Mouse (Mus musculus): ENCODE results near the gene Rtkn. TPM values are rescaled to one million over a fixed set of nuclear protein-coding genes. Genes with fewer than 3 reads are reported as not detected.

Rtkn gene
- polyA plus RNA-seq, 1 experiment from 2014 or later = 20.7 TPM

DNA sequence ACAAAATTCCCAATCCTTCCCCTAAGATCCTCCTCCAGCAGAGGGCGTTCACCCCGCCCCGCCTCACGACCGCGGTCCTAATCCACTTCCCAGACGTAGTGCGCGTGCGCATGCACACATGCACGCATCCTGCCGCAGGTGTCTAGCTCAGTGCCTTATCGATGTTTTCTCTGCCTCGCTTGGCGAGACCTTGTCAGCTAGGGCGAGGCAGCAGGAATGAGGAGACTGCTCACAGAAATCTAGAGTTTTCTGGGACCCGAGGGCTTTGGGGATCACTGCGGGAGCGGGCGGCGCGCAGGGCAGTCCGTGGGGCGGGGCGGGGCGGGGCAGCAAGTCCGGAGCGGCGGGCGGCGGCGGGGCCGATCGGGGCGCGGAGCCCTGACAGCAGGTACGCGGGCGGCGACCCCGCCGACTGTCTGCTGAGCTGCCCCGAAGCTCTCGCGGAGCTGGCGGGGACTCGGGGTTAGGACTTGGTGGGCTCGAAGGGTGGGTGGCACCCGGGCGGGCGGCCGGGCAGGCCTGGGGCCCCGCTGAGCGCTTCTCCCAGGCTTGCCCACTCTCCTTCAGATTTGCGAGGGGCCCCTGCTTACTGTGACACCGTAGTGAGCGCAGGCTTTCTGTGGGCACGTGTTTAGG, 30.5 kb downstream of the Rtkn start, which contains the start of gene Dctn1:
TSS of gene Dctn1 (plus strand) at position 314 of the 636 bp plus-strand sequence.
- Histone ChIP-seq H3K9ac (peak within 1 kb of the TSS; percentile 90), H3K27me3 (peaks cover 29% of the 10 kb centered on the region), H3K4me1 (replicated peaks) (peaks cover 67% of the 10 kb centered on the region), H3K36me3 (no peaks in the 10 kb centered on the region), H3K9me3 (no peaks in the 10 kb centered on the region), H3K4me3 (peak within 1 kb of the TSS; percentile 85), H3K4me2 (peak within 1 kb of the TSS; percentile 88), H3K27ac (replicated peaks) (peak within 1 kb of the TSS; percentile 93)
- ATAC-seq (ENCODE audit: low read depth) = peak; percentile 84
- WGBS = under 1% methylated on average over 53 of the region's 58 CpGs

DNA sequence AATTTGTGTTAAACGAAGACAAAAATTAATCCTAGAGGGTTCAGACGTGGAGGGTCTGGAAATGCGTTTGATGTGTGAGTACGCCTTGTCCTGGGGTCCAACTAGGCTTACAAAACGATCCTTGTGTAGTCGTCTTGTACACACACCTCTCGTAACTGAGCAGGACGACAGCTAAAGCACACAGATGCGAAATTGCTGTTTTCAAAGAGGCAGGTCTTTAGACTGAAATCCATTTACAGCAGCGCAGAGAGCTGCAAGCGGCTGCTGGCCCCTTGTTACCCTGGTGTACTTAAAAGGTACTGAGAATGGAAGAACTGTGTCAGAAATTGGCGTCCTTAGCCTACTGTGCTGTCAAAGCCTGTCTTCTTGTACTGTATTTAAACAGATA, 31.0 kb downstream of the Rtkn start:
- peak overlapping the region; percentile 88 for H3K4me2 ChIP-seq
- H3K27ac ChIP-seq (replicated peaks) = peak overlapping the region; percentile 93
- H3K4me1 ChIP-seq (replicated peaks) = peaks cover 72% of the 10 kb centered on the region
- peak overlapping the region; percentile 85 for H3K4me3 ChIP-seq
- peak; percentile 7; the same call in 1 of the 2 replicates for ATAC-seq (ENCODE audit: low read depth)
- no peaks in the 10 kb centered on the region for H3K9me3 ChIP-seq
- H3K27me3 ChIP-seq = peaks cover 24% of the 10 kb centered on the region
- under 1% methylated on average over 12 of the region's 12 CpGs for WGBS
- H3K36me3 ChIP-seq = no peaks in the 10 kb centered on the region
- H3K9ac ChIP-seq = peak overlapping the region; percentile 90

DNA sequence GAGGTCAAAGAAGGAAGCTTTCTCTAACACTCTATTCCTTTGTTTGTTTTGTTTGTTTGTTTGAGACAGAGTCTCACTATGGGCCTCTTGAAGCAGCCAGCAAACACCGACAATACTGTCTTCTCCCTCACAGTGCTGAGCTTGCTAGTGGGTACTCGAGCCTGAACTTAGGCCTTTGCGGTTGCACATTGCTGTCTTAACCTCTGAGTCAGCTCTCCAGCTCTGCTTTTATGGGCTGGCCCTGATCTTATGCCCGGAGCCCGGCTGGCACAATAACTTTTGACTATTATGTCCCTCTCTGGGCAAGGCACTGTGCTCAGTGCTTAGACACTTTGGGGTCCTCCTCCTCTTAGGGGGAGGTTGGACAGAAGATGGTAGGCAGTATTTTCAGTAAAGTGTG, 34.6 kb downstream of the Rtkn start:
- H3K4me3 ChIP-seq = no peak overlapping the region

DNA sequence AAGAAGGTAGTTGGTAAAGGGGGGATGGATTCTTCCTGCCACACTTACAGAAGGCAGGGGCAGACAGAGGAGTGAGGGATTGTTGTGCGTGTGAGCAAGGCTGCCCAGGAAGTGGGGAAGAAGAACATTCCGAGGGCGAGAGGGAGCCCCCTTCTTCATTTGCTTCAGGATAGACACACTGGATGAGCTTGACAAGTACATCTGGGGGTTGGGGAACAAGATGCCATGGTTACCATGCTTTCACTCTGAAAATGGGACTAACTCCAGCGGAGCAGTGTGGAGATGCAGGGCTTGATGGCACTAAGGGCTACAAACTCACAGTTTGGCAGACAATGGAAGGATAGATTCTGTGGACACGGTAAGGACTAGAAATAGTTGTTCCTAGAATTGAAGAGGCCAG, 35.8 kb downstream of the Rtkn start:
- peak overlapping the region; percentile 51 for H3K4me2 ChIP-seq
- 80% methylated on average over 5 of the region's 5 CpGs for WGBS
- no peak for ATAC-seq (ENCODE audit: low read depth)
- H3K36me3 ChIP-seq = peaks cover 4% of the 10 kb centered on the region; the same call in 1 of the 2 replicates
- H3K9ac ChIP-seq = peak overlapping the region; percentile 67
- H3K4me1 ChIP-seq (replicated peaks) = peaks cover 73% of the 10 kb centered on the region
- H3K27ac ChIP-seq (replicated peaks) = no peak overlapping the region
- no peaks in the 10 kb centered on the region for H3K9me3 ChIP-seq
- H3K27me3 ChIP-seq = no peaks in the 10 kb centered on the region
- H3K4me3 ChIP-seq = peak overlapping the region; percentile 35

More for the DNA sequence above, 34.6 kb downstream of the Rtkn start:
- Histone ChIP-seq H3K9me3 (no peaks in the 10 kb centered on the region), H3K4me2 (no peak overlapping the region), H3K9ac (no peak overlapping the region), H3K36me3 (no peaks in the 10 kb centered on the region), H3K27ac (replicated peaks) (no peak overlapping the region), H3K4me1 (replicated peaks) (peaks cover 78% of the 10 kb centered on the region), H3K27me3 (no peaks in the 10 kb centered on the region)
- 81% methylated on average over 5 of the region's 5 CpGs for WGBS
- ATAC-seq (ENCODE audit: low read depth) = no peak

DNA sequence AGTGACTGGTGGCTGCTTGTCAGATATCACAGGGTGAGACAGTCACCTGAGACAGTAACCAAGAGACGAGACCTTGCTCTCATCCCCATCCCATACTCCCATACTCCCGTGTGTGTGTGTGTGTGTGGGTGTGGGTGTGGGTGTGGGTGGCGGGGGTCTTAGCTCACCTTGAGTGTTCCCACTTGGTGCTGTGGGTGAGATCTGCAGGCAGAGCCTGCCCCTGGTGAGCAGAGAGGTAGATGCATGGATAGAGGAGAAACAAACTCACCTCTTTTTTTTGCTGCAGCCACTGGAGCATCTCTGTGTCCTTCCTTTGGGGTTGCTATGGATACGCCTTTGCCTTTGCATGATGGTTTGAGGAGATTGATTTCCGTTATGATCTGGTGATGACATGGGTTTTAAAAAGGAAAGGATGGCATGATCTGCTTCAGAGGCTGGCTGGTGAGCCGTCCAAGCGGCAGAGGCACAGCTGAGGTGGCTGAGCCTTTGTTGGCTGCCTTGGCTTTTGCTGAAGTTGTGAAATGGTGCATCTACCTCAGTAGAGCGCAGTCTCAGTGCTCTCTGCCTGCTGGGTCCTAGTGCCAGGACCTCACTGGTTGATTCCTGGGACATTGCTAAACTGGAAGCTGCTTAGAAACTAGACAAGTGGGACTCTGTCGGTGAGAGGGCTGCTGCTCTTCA, 37.1 kb downstream of the Rtkn start:
- peak overlapping the region; percentile 51 for H3K4me2 ChIP-seq
- peak overlapping the region; percentile 35 for H3K4me3 ChIP-seq
- peak; percentile 82; the same call in 1 of the 2 replicates for ATAC-seq (ENCODE audit: low read depth)
- peaks cover 62% of the 10 kb centered on the region for H3K4me1 ChIP-seq (replicated peaks)
- H3K36me3 ChIP-seq = peaks cover 7% of the 10 kb centered on the region; the same call in 1 of the 2 replicates
- H3K9me3 ChIP-seq = no peaks in the 10 kb centered on the region
- H3K27ac ChIP-seq (replicated peaks) = peak overlapping the region; percentile 71
- H3K27me3 ChIP-seq = no peaks in the 10 kb centered on the region
- H3K9ac ChIP-seq = peak overlapping the region; percentile 67
- 61% methylated on average over 9 of the region's 9 CpGs for WGBS

DNA sequence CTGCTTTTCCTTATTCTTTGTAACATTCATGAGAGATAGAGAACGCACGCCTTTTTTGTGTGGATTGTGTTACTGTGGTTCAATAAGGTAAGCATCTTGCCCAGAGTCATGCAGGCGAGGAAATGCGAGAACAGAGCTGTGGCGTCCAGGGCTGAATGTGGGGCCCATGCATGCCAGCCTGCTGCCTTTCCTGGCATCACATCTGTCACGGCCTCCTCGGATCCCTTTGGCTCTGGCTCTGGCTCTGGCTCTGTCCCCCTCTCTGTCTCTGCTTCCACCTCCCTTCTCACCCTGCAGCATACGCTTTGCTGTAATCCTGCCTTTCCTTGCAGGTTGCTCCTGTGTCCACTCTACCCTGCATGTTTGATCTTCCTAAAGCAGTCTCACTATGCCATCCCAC, 40.7 kb downstream of the Rtkn start:
- Histone ChIP-seq H3K9me3 (no peaks in the 10 kb centered on the region), H3K4me3 (no peak overlapping the region), H3K9ac (no peak overlapping the region; the same call in 1 of the 2 replicates), H3K27me3 (no peaks in the 10 kb centered on the region), H3K4me2 (no peak overlapping the region), H3K27ac (replicated peaks) (no peak overlapping the region), H3K36me3 (peaks cover 7% of the 10 kb centered on the region; the same call in 1 of the 2 replicates), H3K4me1 (replicated peaks) (peaks cover 50% of the 10 kb centered on the region)
- no peak for ATAC-seq (ENCODE audit: low read depth)
- WGBS = 86% methylated on average over 8 of the region's 8 CpGs

DNA sequence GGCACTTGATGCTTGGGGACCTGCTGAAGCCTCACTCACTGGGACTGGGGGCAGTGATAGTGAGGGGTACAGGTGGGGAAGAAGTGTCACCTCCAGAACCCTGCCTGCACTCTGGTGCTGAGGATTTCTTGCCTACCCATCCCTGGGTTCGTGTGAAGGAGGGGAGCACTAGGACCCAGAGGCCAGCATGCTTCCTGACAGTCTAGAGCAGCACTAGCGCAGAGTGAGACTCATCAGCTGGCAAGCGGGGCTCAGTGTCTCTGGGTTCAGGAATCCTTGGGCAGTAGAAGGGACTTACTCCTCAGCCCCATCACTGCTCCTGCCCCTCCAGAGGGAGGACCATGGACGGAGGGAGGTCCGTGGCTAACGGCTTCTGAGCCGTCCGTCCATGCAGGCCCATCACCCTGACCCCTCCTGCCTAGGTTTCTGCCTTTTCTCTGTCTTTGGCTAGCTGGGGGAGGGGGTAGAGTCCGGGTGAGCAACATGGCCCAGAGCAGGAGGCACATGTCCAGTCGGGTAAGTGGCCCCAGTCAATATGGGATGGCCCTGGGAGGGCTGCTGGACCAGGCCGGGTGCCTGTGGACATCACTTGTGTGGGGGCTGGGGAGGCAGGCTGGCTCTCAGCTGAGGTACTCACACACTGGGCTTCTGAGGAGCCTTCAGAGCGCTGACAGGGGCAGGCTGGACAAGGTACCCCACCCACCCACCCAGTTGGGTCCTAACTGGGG, 44.3 kb downstream of the Rtkn start:
- H3K4me1 ChIP-seq (replicated peaks) = peaks cover 25% of the 10 kb centered on the region
- H3K4me3 ChIP-seq = peak overlapping the region; percentile 49
- H3K9ac ChIP-seq = peak overlapping the region; percentile 80
- 16% methylated on average over 12 of the region's 12 CpGs for WGBS
- H3K4me2 ChIP-seq = peak overlapping the region; percentile 68
- H3K27me3 ChIP-seq = no peaks in the 10 kb centered on the region
- no peaks in the 10 kb centered on the region for H3K9me3 ChIP-seq
- H3K36me3 ChIP-seq = peaks cover 33% of the 10 kb centered on the region
- peak overlapping the region; percentile 52 for H3K27ac ChIP-seq (replicated peaks)
- ATAC-seq (ENCODE audit: low read depth) = peak; percentile 85

DNA sequence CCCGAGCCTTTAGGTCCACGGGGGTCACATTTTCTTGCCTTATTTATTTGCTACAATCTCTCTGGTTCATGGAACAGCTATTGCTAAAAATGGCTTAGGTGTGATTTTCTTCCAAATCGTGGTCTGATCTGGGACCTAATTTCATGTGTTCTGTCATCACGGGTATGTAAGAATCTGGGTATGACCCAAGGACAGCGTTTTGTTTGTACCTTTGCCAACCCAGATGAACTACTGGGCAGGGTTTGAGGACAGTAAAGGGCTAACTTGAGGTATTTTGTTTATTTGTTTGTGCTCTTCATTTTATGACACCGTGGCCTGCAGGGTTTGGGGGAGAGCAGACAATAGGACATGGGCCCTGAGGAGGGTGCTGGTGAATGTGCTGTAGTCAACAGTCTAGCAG, 45.3 kb downstream of the Rtkn start:
- Histone ChIP-seq H3K4me2 (peak overlapping the region; percentile 68), H3K4me1 (replicated peaks) (peaks cover 34% of the 10 kb centered on the region), H3K9ac (peak overlapping the region; percentile 80), H3K4me3 (peak overlapping the region; percentile 49), H3K27me3 (no peaks in the 10 kb centered on the region), H3K27ac (replicated peaks) (no peak overlapping the region), H3K36me3 (peaks cover 34% of the 10 kb centered on the region), H3K9me3 (no peaks in the 10 kb centered on the region)
- no peak for ATAC-seq (ENCODE audit: low read depth)
- WGBS = 79% methylated on average over 6 of the region's 6 CpGs

DNA sequence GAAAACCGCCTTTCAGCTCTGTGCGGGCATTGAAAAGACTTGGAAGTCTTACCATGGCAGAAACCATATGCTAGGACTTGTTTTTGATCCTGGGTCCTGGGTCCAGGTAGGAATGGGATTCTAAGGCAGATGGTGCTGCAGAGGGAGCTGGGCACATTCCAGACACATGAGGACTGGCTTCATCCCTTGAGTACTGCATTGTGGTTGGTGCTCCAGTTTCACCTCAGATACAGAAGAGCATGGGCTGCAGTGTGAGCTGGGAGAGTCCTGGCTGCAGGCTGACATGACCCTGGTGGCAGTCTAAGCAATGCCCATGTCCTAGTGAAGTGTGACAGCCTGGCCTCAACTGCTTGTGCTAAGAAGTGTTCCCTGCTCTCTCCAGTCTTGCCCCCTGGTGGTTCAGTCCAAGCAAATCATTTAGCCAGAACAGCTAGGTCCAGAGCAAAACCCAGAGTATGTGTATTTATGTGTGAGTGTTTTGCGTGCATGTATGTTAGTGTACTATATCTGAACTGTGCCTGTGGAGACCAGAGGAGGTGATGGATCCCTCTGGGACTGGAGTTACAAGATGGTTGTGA, 49.7 kb downstream of the Rtkn start:
- no peak for ATAC-seq (ENCODE audit: low read depth)
- Histone ChIP-seq H3K4me2 (no peak overlapping the region), H3K36me3 (peaks cover 43% of the 10 kb centered on the region), H3K9ac (peak overlapping the region; percentile 90; the same call in 1 of the 2 replicates), H3K4me3 (no peak overlapping the region), H3K4me1 (replicated peaks) (peaks cover 57% of the 10 kb centered on the region), H3K27me3 (no peaks in the 10 kb centered on the region), H3K9me3 (no peaks in the 10 kb centered on the region), H3K27ac (replicated peaks) (peak overlapping the region; percentile 92; the same call in 1 of the 2 replicates)
- WGBS = 85% methylated on average over 3 of the region's 3 CpGs

DNA sequence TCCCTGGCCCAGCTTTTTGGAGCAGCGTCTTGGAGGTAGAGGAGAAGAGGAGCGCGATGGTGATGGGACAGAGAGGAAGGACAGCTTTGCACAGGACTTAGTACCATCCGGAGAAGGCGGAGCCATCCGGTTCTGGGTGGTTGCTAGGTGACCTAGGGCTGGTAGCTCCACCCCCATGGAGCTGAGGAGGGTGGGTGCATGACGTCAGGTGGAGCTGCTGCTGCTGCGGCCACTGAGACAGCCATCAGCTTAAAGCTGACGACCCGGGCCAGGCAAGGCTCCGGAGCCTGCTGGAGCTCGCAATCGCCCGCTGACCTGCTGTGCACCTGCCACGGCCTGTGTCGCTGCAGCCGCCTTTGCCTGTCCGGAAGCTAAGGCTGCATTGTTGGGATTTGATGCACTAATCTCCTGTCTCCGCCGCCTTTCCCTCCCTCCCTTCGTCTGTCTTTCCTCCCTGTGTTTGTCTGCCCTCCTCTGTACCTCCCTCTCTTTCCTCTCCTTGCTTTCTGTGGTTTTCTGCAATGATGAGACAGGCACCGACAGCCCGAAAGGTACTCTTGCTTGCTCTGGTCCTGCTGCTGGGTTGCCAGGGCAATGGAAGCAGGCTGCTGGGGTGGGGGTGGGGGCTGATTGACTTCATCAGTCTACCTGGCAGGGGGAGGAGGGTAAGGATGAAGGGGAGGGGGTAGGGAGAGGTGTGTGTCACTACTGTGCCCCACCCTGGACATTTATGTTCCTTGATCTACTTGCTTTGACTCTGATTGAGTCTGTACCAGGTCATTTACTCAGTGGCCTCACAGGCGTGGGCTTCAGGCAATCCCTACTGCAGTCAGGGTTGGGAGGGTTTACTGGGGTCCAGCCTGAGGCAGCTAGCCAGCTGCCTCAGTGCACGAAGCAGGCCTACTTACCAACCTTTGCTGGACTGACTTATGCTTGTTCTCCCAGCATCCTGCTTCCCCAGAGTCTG, 50.9 kb downstream of the Rtkn start:
- H3K36me3 ChIP-seq = peaks cover 55% of the 10 kb centered on the region

DNA sequence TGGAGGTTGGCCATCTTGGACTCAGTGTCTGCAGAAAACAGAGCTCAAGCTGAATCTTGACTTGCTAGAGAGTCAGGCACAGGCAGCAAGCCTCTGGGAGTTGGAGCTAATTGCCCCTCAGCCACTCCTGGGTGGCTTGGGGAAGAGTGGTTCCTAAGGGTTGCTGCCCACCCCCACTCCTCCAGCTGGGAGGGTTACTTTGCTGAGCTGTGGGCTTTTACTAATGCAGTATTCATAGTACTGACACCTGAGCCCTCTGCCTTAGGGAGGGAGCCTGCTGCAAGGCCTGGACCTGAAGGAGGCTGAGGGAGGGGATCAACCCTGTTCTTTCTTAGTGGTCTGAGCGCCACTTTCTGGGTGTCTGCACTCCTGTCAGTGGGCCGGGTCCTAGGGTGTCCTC, 51.7 kb downstream of the Rtkn start:
- no peaks in the 10 kb centered on the region for H3K27me3 ChIP-seq
- peak overlapping the region; percentile 70 for H3K4me2 ChIP-seq
- peaks cover 44% of the 10 kb centered on the region for H3K4me1 ChIP-seq (replicated peaks)
- WGBS = 55% methylated on average over 2 of the region's 2 CpGs
- H3K27ac ChIP-seq (replicated peaks) = peak overlapping the region; percentile 92
- H3K36me3 ChIP-seq = peaks cover 63% of the 10 kb centered on the region
- ATAC-seq (ENCODE audit: low read depth) = 0 out of 2 replicates have a peak, but pooled peaks have one; percentile 6
- no peaks in the 10 kb centered on the region for H3K9me3 ChIP-seq
- H3K4me3 ChIP-seq = peak overlapping the region; percentile 59
- H3K9ac ChIP-seq = peak overlapping the region; percentile 90

More for the DNA sequence above, 50.9 kb downstream of the Rtkn start:
- Histone ChIP-seq H3K4me3 (peak overlapping the region; percentile 59), H3K9me3 (no peaks in the 10 kb centered on the region), H3K4me1 (replicated peaks) (peaks cover 44% of the 10 kb centered on the region), H3K4me2 (peak overlapping the region; percentile 70), H3K27ac (replicated peaks) (peak overlapping the region; percentile 92), H3K27me3 (no peaks in the 10 kb centered on the region), H3K9ac (peak overlapping the region; percentile 90)
- 6% methylated on average over 25 of the region's 25 CpGs for WGBS
- peak; percentile 96 for ATAC-seq (ENCODE audit: low read depth)

All from neural tube, embryonic 13.5 days (tissue).